Mouse (Mus musculus) heart, postnatal 25 days (tissue): Measurements from ENCODE around the gene Ryr3. TPM values are rescaled to one million over a fixed set of nuclear protein-coding genes. Genes with fewer than 3 reads are reported as not detected.

Experiments
- DNase-seq: peaks from one replicate; pipeline ENCODE4 v3.0.0; 2022; ENCODE audit warnings: low spot score
- intact Hi-C: fragments of 180-260 bp; cut with DNase I; formaldehyde crosslinking; loops from one replicate; pipeline ENCODE4 v1.15.1; 2025
- total RNA-seq, 2 experiments: library from RNA; stranded (reverse); gene quantifications; 2 replicates each; pipeline ENCODE4 v1.2.3; 2021

Ryr3 gene
- total RNA-seq, result 1 to 10 TPM in 1 of 2 experiments, under 1 TPM in 1; 0.94 to 1.3 TPM

DNA sequence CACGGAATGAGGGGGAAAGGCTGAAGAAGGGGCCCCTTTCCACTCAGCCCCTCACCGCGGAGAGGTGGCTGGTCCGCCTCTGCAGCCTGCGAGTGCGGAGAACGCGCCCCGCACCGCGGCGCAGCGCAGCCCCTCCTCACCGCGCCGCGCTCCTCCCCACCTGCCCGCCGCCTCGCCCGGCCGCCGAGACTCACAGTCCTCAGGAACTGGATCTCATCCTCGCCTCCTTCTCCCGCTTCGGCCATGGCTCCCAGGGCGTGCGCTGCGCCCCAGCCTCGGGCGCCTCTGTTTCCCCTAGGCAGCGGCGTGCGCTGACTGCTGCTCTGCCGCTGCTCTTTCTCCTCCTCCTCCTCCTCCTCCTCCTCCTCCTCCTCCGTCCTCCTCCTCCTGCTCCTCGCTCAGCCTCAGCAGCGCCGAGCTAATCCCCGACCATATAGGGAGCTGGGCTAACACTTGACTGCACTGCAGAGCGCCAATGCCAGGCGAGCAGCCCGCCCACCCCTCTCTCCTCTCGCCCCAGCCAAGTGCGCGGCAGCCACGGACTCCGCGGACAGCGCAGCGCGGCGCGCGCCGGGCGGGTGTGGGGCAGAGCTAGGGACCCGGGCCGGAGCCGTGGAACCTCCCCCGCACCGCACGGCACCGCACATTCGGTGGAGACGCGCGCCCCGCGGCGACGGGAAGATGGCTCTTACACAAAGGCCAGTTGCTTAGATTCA, at the start of gene Ryr3:
Ryr3 (minus strand) TSS at position 351 of the 716 bp plus-strand sequence.
- intact Hi-C loops, result no loop called here

DNA sequence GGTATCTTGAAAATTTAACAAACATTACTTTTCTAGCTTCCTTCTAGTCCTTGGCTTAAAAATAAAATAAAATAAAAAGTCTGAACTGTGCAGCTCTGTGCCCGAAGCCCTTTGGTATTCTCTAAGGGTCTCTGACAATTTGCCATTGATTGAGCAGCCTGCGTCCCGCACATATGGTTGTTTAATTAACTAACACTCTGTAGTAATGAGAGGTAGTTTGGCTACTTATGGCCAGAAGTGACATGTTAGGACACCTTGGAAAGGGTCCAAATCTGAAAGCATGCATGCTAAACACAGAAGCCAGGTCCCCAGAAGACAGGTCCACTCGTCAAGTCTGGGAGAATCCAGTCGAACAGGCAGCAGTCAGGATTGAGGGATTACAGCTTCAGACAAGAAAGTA, 22.0 kb upstream of the Ryr3 start:
- intact Hi-C loops, result no loop called here
- DNase-seq, result no peak

More for the DNA sequence above, at the start of gene Ryr3:
- DNase-seq, result no peak

DNA sequence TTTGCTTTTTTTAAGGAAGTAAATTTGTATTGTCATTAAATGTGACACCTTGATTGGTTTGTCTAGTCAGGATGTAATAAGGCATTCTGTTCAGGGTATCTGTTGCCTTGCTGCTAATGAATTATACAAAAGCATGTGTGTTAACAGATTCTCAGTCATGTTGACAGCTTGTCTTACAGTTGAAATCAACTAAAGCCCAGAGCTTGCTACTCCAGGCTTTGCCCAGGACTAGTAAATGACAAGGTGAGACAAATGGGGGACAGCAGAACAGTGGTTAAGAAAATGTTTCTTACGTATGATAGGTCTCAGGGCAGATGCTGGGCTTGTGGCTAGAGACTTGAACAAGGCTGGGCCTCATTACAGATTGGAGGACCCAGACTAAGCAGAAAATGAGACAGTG, 20.1 kb upstream of the Ryr3 start:
- DNase-seq, result no peak
- intact Hi-C loops, result no loop called here

DNA sequence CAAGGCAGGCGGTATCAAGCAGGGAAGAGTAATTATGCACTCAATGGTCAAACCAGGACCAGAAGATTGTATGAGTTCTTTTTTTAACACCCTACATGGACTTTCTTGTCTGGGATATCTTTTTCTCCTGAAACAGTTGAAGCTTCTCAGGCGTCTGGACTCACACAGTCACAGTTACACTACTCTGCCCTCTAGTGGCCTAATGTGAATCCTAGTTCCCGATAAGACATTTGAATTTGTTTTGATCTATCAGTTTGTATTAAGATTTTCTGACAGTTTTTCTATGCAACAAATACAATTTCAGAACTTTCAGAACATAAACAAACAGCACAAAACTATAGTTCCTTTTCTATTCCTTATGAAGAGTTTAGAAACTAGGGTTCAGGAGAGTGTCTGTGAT, 17.7 kb upstream of the Ryr3 start:
- DNase-seq, result no peak
- intact Hi-C loops, result loop anchor here (2.0 kb wide), 1 partner anchor 434 kb away; no protein-coding TSS in a partner anchor

DNA sequence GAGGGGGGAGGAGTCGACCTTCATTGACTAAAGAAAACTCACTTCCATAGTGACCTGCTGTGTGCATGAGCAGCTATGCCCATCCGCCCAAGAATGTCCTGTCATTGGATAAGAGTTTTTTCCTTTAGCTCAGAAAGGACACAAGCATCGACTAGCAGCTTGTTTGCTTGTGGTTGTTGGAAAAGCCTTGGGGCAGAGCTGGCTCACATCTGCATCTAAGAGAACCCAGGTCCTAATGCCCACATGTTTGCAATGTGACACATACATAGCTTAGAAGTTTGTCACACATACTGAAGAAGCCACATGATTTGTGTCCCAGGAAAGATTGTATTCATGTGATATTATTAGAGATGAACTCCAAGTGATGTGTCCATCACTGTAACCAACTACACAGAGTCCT, 16.5 kb upstream of the Ryr3 start:
- DNase-seq, result no peak
- intact Hi-C loops, result no loop called here

DNA sequence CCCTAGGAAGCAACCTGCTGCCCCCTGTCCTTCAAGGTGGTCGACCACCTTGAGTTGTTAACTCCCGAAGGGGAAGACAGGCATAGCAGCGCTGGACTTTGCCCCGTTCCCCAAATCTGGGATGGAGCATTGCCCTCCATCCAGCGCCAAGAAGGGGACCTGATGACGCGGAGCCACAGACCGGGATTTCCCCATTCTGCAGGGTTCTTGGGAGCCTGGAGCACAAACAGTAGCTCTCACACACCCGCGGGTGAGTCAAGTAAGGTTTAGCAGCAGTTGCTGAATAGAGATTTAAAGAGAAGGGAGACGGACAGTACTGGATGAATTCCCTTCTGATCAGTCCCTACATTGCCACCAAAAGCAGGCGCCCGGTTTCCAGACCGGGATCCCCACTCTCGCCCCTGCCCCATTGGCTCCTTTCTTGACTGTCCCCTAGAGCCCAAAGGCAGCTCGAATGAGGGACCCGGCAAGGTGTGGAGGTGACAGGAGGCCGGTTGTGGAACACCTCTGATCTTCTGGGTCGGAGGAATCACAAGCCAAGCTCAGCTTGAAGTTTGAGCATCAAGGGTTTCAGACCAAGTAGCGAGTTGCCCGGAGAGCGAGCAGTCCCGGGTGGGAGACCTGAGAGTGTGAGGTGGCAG, 671 bp downstream of the Ryr3 start:
- intact Hi-C loops, result no loop called here
- DNase-seq, result no peak

DNA sequence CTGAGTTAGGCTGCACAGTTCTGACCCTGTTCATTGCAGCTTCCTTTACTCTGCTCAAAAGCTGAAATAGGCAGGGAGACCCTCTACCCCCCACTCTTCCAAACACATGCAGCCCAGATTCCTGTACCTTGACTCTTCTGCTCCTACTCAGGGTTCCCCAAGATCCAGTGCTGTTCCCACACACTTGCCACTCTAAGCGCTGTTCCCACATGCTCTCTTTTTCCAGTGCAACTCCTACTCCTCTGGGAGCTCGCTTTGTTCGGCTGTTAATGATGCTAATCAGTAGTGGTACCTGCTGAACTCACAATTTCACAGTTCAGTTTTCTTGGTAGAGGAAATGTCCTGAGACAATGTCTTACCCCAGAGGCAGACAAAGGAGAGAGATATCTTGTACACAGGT, 6.9 kb downstream of the Ryr3 start:
- no peak for DNase-seq
- intact Hi-C loops, result no loop called here

DNA sequence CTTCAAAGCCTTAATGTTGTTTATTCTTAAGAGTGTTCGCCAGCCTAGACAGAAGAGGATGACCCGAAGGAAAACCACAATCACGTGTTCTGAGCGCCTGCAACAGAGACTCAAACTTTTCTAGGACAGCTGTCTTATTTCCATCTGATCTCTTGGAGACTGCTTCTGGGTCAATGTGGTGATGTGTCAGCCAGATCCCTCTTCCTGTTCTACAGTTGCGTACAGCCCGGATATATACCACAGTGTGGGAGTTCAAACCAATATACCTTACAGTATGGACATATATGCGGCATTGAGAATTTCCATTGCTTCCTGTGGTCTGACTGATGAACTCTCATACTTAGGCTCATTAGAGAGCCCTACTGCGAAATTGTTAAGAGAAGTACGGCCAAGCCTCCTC, 7.6 kb downstream of the Ryr3 start:
- DNase-seq, result no peak
- intact Hi-C loops, result no loop called here

DNA sequence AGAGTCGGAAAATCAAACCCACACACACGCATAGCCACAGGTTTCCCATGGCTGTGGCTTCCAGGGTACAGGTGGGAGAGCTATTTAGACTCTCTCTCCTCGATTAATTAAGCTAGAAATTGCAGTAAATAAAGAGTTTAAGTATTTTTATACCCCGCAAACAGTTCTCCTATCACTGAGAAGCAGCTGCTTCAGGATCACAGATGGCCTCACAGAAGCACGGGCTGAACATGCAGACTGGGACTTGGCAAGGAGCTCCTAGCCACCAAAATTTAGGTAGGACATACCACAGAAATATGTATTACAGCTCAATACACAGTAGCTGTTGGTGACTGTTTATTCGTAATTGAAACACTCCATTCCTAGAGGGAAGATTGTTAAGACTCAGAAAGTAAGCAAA, 14.0 kb downstream of the Ryr3 start:
- DNase-seq, result no peak
- intact Hi-C loops, result no loop called here

DNA sequence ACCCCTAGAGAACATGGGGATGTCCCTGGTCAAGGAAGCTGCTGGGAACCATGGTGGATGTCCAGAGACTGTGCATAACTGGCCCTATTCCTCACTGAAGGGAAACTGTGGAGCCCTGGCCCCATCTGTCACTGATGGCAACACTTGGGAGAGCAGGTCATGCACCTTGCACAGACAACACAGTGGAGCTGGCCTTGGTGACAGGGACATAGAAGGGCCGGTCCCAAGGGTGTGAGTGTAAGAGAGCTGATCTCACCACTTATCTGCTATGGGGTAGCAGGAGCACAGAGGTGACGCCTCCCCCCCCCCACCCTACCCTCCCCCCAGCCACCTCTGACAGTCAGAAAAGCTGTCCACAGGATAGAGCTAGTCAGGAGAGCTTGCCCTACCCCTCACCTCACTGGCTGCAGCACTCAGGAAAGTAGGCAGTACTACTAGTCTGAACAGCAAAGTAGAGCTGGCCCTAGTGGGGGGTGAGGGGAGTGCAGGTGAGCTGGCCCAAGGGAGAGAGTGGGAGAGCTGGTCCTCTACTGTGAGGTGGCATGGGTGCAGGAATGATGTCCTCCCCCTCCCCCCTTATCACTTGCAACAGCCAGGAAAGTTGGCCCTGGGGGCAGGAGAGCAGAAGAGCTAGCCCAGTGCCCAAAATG, 17.7 kb downstream of the Ryr3 start:
- intact Hi-C loops, result no loop called here
- DNase-seq, result no peak

DNA sequence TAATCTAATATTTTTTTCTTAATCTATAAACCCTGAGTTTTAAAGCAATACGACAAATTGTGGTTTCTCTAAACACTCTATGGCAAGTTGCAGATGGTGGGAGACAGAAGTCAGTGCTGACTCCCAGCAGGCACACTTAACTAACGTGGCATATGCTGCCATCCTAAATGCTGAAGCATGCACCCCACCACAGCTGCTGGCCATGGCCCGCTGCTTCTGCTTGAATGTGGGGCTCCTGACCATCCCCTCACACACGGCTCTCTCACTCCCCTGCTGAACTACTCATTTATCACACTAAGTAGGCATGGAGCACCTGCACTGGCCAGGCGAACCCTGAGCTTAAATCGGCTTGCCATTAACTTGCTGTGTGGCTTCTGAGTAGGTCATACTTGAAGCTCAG, 29.7 kb downstream of the Ryr3 start:
- DNase-seq, result no peak
- intact Hi-C loops, result no loop called here

DNA sequence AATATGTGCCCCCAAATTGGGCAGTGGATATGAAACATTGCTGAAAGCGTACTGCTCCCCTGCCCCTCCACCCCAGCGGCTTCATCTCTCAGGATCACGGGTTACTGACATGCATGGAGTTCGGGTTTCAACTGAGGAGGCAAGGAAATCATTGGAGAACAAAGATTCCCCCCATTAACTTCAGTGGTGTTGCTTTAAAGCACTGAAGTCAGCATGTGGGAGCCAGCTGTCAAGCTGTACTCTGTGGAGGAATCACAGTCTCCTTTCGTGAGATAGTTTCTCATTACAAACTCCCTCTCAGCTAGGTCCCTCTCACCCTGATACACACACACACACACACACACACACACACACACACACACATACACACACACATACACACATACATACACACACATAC, 35.2 kb downstream of the Ryr3 start:
- intact Hi-C loops, result no loop called here
- no peak for DNase-seq

DNA sequence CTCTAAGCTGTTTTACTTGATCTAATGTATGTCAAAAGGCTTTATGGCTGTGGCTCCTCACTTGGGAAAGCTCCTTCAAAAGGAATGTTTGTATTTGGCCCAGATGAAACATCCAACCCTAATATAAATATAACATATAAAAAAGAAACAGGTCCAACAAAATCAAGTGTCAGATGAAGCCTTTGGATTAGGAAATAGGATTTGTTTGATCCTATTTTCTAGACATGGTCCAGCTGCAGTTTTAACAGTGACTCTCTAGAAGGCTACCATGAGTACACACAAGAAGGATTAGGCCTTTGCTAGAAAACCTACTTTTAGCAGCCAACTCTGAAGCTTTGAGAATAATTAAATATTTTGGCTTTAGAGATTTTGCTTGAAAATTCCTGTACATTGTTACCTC, 38.8 kb downstream of the Ryr3 start:
- DNase-seq, result no peak
- intact Hi-C loops, result no loop called here

DNA sequence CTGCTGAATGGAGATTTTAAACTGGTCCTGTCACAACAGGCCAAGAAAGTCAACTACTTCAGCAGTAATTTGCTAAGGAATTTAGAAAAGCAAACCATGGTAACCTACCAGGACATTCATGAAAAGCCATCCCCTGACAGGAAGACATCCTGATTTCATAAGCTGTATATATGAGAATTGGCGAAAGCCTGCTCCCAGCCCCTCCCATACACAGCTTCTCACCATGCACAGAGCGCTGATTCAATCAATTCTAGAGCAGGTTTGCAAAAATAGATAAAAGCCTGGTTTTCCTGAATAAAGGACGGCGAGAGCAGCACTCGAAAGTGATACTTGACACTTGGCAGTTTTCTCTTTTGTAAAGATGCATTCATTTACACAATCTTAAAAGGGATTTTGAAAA, 40.6 kb downstream of the Ryr3 start:
- intact Hi-C loops, result no loop called here
- no peak for DNase-seq

DNA sequence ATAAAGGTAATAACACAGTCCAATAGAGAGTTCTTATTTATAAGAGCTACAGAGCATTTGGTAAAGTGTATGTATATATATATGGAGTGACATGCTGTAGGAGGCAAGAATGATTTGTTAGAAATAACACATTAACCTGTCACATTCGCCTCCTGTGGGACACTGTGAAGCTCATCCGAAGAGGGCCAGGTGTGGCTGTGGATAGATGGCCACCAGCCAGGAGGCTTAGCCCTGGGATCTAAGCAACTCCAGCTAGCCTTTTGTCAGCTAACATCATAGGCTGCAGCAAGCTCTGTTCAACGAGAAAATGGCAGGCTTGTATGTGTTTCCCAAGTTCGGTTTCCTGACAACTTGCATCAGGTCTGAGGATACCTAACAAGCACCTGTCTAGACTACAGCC, 48.8 kb downstream of the Ryr3 start:
- no peak for DNase-seq
- intact Hi-C loops, result no loop called here

DNA sequence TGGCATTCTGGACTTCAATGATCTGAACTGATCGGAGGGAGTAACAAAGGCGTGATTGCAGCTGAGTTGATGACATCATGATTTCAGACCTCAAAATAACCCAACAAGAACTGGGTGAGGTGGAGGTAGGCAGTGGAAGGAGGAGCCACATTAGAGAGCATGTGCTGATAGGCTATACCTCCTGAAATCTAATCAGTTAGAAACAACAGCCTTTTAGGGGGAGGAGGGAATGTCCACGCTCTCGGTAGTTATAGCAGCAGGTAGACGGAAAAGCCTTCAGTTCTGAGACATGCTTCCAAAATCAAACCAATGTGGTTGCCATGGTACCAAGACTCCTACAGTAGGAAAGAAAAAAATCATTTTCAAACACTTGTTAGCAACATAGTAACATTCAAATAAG, 55.4 kb downstream of the Ryr3 start:
- intact Hi-C loops, result no loop called here
- DNase-seq, result no peak

DNA sequence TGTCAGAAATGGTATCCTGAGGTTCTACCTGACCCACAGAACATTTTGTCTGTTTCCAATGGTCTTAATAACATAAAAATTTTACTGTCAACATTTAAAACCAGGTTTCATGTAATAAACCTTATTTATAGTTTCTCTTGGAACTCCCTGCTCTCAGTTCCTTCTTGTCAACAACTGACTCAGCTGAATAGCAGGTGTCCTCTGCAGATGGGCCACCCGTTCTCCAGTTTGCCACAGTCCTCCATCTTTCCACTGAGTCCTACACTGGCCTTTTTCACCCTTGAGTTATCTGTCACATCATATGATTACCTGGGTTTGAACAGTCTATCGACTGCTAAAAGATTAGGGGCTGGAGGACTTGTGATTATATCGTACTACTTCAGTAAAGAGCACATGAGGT, 79.1 kb downstream of the Ryr3 start:
- intact Hi-C loops, result no loop called here
- no peak for DNase-seq

DNA sequence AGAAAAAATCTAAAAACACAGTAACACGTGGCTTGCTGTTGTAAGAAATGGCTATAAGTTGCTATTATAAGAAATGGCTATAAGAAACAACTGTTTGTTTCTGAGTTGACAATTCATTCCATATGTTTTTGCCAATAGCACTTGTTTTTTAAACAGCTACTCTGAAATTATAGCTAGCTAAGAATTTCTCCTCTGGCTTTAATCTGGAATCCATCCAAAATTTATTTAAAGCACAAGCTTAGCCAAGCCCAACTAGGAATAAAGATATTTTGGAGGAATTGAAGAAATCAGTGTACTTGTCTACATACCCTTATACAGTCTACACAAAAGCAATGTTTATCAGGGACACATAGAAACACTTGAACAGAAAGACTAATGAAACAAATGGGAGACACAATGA, 93.4 kb downstream of the Ryr3 start:
- no peak for DNase-seq
- intact Hi-C loops, result no loop called here

DNA sequence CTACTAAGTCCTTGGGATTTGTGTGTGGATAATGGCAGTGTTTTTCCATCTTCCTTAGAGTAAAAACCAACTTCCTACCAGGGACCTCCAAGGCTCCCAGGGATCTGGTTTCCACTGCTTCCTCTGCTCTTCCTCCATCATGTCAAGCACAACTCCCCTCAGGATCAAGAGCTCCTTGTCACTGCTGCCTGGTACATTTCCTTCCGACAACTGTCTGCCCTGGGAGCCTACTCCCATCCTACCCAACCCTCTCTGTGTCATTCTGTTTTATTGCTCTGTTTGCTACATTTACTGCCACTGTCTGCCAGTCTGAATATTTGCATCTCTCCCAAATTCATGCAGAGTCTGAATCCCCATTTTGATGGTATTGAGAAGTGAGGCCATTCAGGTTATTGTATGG, 97.8 kb downstream of the Ryr3 start:
- no peak for DNase-seq
- intact Hi-C loops, result no loop called here

DNA sequence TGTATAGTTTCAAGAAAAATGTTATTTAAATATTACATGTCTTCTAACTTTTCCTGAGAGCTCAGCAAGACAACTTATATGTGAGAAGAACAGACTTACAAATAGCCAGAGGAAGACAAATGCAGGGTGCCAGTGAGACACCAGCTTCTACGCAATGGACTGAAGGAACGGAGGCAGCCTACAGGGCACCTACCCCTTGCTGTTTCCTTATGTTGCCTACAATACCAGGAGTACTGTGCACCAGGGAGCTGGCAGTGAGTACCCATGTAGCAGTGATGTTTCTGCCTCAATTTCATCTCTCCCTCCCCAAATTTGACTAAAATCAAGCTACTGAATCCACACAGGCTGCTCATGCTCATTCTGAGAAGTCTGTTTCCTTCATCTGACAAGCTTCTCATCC, 100.1 kb downstream of the Ryr3 start:
- DNase-seq, result no peak
- intact Hi-C loops, result no loop called here

DNA sequence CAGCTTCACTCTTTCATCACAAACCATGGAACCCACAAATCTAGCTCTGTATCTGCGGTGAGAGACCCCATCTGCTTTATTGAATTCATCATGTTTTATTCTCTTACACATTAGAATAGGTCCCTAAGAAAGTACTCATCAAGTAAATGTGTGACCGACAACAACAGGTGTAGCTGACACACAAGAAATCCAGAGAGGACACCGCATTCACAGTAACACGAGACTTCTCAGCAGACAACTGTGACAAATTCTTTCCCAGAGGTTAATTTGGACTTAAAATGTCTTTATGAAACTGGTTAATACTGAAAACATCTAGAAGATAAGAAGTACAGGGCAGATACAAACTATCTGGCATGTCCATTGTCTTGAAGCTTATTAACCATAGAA, 101.0 kb downstream of the Ryr3 start:
- intact Hi-C loops, result no loop called here
- no peak for DNase-seq
